Mouse (Mus musculus) lung, postnatal 10 days (tissue): Measurements from ENCODE around the gene Lbhd2.

ENCODE experiments used
- DNase-seq: peaks from one replicate; pipeline ENCODE4 v3.0.0; 2021

Gene Lbhd2

GRCm38 (mm10) chr12:111409583-111409982 lies 3.0 kb downstream of the Lbhd2 start:
- DNase-seq, result no peak

DNA sequence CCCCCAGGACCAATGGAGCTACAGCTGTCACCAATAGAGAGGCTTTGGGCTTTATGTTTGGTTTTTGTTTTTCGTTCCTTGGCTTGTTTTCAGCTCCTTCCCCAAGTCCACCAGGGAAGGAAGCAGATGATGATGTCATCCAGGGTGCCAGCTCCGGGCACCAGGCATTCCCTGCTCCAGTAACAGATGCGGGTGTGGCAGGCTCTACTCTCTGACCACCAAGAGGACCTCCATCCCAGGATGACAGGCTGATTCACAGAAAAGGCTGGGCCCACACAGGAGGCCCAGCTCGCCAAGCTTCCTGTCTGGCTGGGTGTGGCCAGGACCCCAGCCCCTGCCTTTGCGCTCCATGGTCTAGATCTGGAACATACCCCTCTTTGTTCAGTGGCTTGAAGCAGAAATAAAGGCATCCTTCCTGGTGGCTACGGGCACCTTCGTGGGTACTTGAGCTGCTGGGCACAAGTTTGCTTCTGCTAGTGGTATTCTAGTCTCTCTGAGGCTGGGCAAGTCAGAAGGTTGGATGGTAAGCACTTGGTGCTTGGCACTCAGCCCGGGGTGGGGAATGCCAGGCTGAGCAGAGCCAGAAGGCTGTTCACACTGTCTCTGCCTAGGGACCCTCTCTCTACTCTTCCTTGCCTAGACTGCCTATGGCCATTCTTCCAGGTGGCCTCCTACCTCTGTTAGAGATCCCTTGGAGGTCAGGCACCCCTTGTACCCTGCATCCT lies 5.2 kb downstream of the Lbhd2 start:
- no peak for DNase-seq

DNA sequence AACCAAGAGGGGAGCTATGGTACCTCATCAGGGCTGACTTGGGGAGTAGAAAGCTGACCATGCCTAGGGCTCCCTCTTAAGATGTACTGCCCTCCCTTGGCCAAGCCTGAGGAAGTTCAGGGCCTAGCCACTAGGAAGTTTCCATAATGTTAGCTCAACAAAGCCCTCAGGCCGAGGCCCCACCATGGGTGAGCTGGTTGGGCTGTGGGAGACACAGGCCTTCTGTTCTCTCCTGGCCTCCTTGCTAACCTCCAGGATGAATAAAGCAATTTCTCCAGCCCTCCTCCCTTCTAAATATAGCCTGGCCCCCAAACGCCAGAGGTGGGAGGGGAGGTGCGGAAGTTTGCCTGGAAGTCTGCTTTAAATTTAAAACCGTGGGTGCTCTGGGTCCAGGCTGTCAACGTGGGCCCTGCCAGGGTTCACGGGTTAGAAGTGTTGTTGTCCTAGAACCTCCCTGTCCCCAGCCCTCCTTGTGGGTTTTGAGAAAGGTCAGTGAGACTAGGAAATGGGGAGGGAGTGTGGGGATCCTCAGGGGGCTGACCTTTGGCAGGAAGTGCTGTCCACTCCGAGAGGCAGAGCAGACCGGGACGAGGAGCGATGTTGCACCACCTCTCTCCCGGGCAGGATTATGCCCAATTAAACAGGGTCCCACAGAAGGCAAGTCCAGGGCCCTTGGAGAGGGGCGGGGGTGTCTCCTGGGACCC lies 6.1 kb downstream of the Lbhd2 start:
- DNase-seq, result peak; percentile 71

- peak; percentile 95 for DNase-seq
These were observed 6.7 kb downstream of the Lbhd2 start for GRCm38 (mm10) chr12:111413300-111413699.

- DNase-seq, result peak; percentile 76
These were observed 10.5 kb downstream of the Lbhd2 start, which contains the start of gene Exoc3l4 for GRCm38 (mm10) chr12:111416921-111417779. Exoc3l4 (plus strand) TSS chr12:111417017.

- no peak for DNase-seq
These were observed 13.3 kb downstream of the Lbhd2 start for GRCm38 (mm10) chr12:111419918-111420317.

DNA sequence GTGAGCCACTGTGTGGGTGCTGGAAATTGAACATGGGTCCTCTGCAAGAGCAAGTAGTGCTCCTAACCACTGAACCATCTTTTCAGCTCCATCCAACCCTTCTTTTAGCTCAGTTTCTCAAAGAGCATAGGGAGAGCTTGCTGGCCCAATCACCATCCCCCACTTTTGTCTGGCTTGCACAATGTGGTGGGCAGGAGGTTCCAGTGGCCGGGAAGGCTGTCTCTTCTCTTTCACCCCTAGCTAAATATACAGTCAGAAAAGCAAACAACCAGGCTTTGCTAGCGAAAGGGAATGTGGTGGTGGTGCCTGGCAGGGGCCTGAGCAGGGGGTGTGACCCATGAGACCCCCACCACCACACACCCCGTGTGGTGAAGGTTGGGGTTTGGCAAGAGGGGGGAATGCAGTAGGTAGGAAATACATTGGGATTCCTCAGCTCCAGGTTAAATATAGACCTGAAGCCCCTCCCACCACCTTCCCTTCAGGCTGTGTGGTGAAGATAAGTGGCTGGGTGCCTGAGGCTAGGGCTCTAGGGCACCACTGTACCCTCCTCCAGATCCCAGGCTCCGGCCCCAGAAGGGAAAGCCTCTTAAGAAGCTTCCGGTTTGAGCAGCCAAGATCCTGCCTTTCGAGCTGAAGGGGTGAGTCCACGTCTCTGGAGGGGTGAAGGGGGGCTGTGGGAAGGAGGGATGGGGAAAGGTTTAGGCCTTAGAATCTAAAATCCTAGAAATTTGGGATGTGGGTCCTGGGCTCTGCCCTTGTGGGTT lies 14.5 kb downstream of the Lbhd2 start:
- peak; percentile 54 for DNase-seq

DNA sequence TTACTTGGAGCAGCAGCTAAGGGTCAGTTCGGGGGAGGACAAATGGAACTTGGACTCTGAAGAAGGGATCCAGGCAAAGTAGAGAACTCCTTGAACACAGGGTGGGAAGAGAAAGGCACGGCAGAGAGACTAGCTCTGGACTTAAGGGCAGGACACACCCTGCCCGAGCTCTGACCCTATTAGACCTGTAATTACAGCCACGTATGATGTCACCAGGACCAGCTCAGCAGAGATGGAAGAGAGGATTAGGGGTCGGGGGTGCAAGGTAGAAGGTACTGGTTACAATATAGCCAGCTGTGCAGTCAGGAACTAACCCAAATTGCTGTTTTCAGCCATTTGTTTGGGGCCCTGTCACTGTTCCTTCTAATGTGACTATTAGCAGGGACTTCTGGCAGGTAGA lies 16.2 kb downstream of the Lbhd2 start:
- DNase-seq, result no peak

DNA sequence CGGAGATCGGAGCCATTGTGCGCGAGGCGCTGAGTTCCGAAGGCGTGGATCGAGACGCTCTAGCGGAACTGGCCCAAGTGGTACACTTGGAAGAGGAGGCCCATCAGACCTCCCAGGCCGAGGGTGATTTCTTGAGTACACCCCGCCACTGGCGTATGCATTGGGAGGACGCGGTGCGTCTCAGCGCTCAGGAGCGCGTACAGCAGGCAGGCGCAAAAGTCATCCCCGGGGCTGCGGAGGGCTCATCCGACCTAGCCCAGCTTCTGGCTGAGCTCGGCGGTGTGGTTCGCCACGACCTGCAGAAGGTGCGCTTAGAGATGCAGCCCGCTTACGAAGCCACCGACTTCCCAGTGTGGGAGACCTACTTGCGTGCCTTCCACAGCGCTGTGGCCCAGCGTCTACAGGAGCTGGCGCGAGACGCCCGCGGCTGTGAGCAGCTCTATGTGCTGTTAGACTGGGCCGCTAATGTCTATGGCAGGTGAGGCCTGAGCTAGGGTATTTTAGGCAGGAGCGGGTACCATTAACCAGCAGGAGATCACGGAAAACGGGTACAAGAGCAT lies 17.0 kb downstream of the Lbhd2 start:
- DNase-seq, result no peak

DNA sequence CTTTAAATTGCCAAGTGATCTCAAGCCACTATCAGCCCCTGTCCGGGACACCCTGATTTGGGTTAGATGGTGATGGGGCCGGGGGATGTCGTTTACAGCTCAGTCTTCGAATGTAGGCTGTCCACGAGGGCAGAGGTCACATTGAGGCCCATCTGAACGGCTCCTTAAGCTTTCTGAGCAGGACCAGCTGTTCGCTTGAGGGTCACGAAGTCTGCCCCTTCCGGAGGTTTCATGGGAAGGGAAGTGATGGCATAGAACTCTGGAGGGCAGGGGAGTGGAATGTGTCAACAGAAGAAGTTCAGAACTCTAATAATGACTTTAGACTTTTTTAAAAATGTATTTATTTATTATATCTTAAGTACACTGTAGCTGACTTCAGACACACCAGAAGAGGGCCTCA lies 17.9 kb downstream of the Lbhd2 start:
- peak; percentile 59 for DNase-seq

- DNase-seq, result peak; percentile 94
These were observed 18.6 kb downstream of the Lbhd2 start for GRCm38 (mm10) chr12:111425258-111425657.

DNA sequence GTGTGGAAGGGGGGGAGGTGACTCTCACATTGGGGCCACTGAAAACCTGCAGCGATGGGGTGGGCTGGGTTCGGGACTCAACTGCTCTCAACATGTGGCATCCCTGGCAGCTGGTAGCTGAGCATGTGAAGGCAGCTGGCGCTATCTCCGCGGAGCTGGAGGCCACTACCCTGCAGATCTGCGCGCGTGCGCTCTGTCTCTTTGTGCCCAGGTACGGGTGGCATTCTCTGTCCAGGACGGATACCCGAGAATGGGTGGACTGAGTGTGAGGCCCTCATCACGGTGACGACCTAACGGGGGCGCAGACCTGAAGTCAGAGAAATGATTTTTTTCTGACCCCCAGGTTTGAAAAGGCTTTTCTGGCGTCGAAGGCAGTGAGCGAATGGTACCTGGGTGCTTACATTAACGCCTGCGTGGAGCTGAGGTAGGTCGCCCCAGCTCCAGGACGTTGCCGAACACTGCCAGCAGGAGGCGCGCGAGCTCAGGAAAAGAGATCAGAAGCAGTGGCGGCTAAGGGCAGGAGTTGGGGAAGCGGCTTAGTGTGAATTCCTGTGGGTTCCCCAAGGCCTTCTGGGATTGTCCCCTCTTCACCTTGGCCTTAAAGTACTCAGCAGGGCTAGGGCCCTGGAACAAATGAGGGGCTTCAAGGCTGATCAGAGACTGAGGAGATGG lies 19.3 kb downstream of the Lbhd2 start:
- DNase-seq, result peak; percentile 94

DNA sequence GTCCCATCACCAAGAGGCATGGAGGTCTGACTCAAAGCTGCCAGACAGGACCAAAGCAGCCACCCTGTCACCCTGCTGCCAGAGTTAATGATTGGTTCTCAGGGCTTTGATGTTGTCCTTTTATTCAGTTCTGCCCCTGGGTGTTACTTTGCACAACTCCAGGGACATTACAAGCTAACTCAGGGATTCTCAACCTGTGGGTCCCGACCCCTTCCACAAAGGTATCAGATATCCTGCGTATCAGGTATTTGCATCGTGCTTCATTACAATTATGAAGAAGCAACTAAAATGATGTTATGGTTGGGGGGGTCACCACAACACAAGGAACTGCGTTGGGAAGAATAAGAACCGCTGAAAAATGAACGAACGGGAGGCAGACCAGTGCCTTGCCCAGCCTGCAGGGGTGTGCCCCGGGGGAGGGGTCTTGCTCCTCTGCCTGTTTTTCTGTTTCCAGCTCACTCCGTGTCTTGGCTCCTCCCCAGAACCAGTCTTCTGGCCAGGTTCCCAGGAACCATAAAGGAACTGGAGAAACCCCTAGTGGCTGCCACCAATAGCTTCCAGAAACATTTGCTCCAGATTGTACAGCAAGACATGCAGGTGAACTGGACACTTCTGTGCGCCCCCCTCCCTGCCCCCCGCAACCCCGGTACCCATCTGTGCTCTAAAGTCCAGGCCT lies 21.0 kb downstream of the Lbhd2 start:
- peak; percentile 59 for DNase-seq

GRCm38 (mm10) chr12:111428364-111428763 lies 21.8 kb downstream of the Lbhd2 start:
- DNase-seq, result no peak

GRCm38 (mm10) chr12:111428961-111429911 lies 22.6 kb downstream of the Lbhd2 start:
- peak; percentile 51 for DNase-seq

GRCm38 (mm10) chr12:111430049-111430867 lies 23.6 kb downstream of the Lbhd2 start:
- DNase-seq, result peak; percentile 56

- no peak for DNase-seq
These were observed 24.5 kb downstream of the Lbhd2 start for GRCm38 (mm10) chr12:111430868-111431817.

- DNase-seq, result no peak
These were observed 25.5 kb downstream of the Lbhd2 start for GRCm38 (mm10) chr12:111432097-111432496.
